Mouse (Mus musculus) ovary, postnatal 36 days (tissue): ENCODE measurements around the gene Pof1b.

Experiments
- DNase-seq: peaks from one replicate; pipeline ENCODE4 v3.0.0; 2022; ENCODE audit warnings: low spot score, mixed read lengths

The Pof1b gene

GRCm38 (mm10) chrX:112698508-112698907 lies at the start of gene Pof1b:
Gene Pof1b (minus strand): TSS chrX:112698651.
- no peak for DNase-seq

- DNase-seq = no peak
These were observed 18.1 kb upstream of the Pof1b start for GRCm38 (mm10) chrX:112716587-112716986.

- no peak for DNase-seq
These were observed 4.1 kb downstream of the Pof1b start for GRCm38 (mm10) chrX:112694392-112694791.

GRCm38 (mm10) chrX:112680605-112681004 lies 17.8 kb downstream of the Pof1b start:
- DNase-seq = no peak

- DNase-seq = no peak
These were observed 22.9 kb downstream of the Pof1b start for GRCm38 (mm10) chrX:112675525-112675924.

GRCm38 (mm10) chrX:112601306-112602120 lies 96.9 kb downstream of the Pof1b start:
- DNase-seq = peak; percentile 39

- peak; percentile 63 for DNase-seq
These were observed 97.7 kb downstream of the Pof1b start, which contains the start of gene Zfp711 for GRCm38 (mm10) chrX:112600511-112601305. Gene Zfp711 (plus strand): TSS chrX:112600526.
